Mouse (Mus musculus): ENCODE data around the gene Gm20388. TPM values are rescaled to one million over a fixed set of nuclear protein-coding genes. Genes with fewer than 3 reads are reported as not detected.

The Gm20388 gene
- polyA plus RNA-seq, 1 experiment from 2014 or later = 1.7 TPM

DNA sequence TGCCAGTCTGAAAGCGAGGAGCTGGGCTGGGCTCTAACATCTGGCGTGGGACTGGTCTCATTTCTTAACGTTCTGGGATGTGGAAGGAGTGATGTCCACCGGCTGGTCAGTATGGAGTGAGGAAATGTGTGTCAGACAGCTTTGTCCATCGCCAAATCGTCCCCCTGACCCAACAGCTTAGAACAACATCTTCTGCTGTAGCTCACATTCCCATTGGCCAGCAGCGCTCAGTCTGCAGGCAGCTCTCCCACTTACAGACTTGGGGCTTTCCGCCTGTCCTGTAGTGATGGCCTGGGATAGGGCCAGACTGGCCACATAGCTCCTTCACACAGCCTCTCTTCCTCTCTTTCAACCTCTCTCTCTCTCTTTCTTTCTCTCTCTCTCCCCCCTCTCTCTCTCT, 1568.5 kb downstream of the Gm20388 start:
- H3K27me3 ChIP-seq (ENCODE audit: insufficient read depth, poor library complexity, severe bottlenecking) = peaks cover 37% of the 10 kb centered on the region
- H3K4me3 ChIP-seq = no peak overlapping the region
- WGBS = 77% methylated on average over 8 of the region's 8 CpGs
- peaks cover 57% of the 10 kb centered on the region for H3K4me1 ChIP-seq (replicated peaks)
- peak overlapping the region; percentile 4; the same call in 1 of the 2 replicates for H3K27ac ChIP-seq
- no peak for DNase-seq (ENCODE audit: low spot score)
- no peaks in the 10 kb centered on the region for H3K36me3 ChIP-seq
- no peaks in the 10 kb centered on the region for H3K9me3 ChIP-seq

DNA sequence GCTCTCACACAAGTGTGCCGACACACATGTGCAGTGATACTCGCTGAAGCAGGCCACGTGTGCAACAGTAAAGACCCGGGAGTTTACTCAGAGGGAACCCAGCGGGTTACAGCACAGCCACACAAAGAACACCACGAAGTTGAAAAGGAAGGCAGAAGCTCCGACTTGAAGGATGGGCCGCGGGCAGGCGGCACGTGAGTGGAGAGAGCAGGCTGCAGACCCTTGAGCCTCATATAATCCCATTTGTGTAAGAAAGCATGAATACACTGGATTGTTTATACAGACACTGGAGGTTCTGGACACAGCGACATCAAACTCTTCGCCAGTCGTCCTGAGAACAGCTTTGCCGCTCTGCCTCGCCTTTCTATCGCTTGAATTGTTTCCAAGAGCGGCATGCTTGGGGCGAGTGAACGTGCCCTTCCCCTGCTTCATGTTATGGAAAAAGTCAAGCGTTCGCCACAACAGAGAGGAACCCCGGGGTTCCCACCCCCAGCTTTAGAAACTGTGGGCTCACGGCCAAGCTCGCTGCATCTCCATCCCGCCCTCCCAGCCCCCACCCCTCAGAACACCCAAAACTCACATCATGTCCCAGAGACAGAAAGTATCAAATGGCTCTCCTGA, 1569.9 kb downstream of the Gm20388 start:
- Histone ChIP-seq H3K9me3 (no peaks in the 10 kb centered on the region), H3K4me3 (no peak overlapping the region), H3K4me1 (replicated peaks) (peaks cover 51% of the 10 kb centered on the region), H3K27me3 (ENCODE audit: insufficient read depth, poor library complexity, severe bottlenecking) (peaks cover 26% of the 10 kb centered on the region; the same call in 1 of the 2 replicates), H3K27ac (peak overlapping the region; percentile 4; the same call in 1 of the 2 replicates), H3K36me3 (no peaks in the 10 kb centered on the region)
- DNase-seq (ENCODE audit: low spot score) = no peak
- WGBS = 61% methylated on average over 26 of the region's 26 CpGs

- H3K4me3 ChIP-seq = no peak overlapping the region
- 78% methylated on average over 23 of the region's 23 CpGs for WGBS
- no peaks in the 10 kb centered on the region for H3K36me3 ChIP-seq
- DNase-seq (ENCODE audit: low spot score) = no peak
- no peaks in the 10 kb centered on the region for H3K9me3 ChIP-seq
- peaks cover 8% of the 10 kb centered on the region; the same call in 1 of the 2 replicates for H3K27me3 ChIP-seq (ENCODE audit: insufficient read depth, poor library complexity, severe bottlenecking)
- no peak overlapping the region; the same call in 1 of the 2 replicates for H3K27ac ChIP-seq
- H3K4me1 ChIP-seq (replicated peaks) = peaks cover 40% of the 10 kb centered on the region
Measured at GRCm38 (mm10) chr8:121484072-121484782, 1573.6 kb downstream of the Gm20388 start.

GRCm38 (mm10) chr8:121491633-121492032, 1581.0 kb downstream of the Gm20388 start:
- Histone ChIP-seq H3K4me3 (no peak overlapping the region), H3K36me3 (no peaks in the 10 kb centered on the region), H3K9me3 (no peaks in the 10 kb centered on the region), H3K27ac (no peak overlapping the region), H3K4me1 (replicated peaks) (peaks cover 14% of the 10 kb centered on the region), H3K27me3 (ENCODE audit: insufficient read depth, poor library complexity, severe bottlenecking) (no peaks in the 10 kb centered on the region)
- WGBS = 63% methylated on average over 9 of the region's 9 CpGs
- DNase-seq (ENCODE audit: low spot score) = no peak

DNA sequence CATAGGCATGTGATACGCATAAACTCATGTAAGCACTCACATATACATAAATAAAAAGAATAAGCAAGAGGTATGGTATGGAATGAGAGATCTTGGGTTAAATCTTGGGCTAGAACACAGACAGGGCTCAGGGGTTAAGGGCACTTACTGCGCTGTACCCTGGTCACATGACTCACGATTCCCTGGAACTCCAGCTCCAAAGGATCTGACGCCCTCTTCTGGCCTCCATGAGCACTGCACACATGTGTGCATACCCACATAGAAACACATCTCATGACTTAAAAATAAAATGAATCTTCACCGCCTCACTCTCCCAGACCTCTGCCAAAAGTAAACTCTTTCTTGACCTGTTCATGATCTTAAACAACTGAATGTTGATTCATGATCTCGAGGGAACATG, 1587.0 kb downstream of the Gm20388 start:
- no peaks in the 10 kb centered on the region for H3K36me3 ChIP-seq
- 85% methylated on average over 6 of the region's 6 CpGs for WGBS
- H3K4me3 ChIP-seq = no peak overlapping the region
- H3K4me1 ChIP-seq (replicated peaks) = peaks cover 6% of the 10 kb centered on the region
- no peak for DNase-seq (ENCODE audit: low spot score)
- H3K9me3 ChIP-seq = 0 out of 2 replicates have a peak, but pooled peaks cover 4% of the 10 kb centered on the region
- 0 out of 2 replicates have a peak, but pooled peaks cover 11% of the 10 kb centered on the region for H3K27me3 ChIP-seq (ENCODE audit: insufficient read depth, poor library complexity, severe bottlenecking)
- no peak overlapping the region for H3K27ac ChIP-seq

GRCm38 (mm10) chr8:121511751-121512150, 1601.1 kb downstream of the Gm20388 start:
- no peak overlapping the region for H3K4me3 ChIP-seq
- WGBS = 57% methylated on average over 9 of the region's 9 CpGs
- H3K27ac ChIP-seq = 0 out of 2 replicates have a peak overlapping the region, but pooled peaks have one; percentile 4
- 0 out of 2 replicates have a peak, but pooled peaks cover 9% of the 10 kb centered on the region for H3K4me1 ChIP-seq (replicated peaks)
- H3K36me3 ChIP-seq = no peaks in the 10 kb centered on the region
- DNase-seq (ENCODE audit: low spot score) = no peak
- H3K27me3 ChIP-seq (ENCODE audit: insufficient read depth, poor library complexity, severe bottlenecking) = peaks cover 46% of the 10 kb centered on the region
- no peaks in the 10 kb centered on the region for H3K9me3 ChIP-seq

DNA sequence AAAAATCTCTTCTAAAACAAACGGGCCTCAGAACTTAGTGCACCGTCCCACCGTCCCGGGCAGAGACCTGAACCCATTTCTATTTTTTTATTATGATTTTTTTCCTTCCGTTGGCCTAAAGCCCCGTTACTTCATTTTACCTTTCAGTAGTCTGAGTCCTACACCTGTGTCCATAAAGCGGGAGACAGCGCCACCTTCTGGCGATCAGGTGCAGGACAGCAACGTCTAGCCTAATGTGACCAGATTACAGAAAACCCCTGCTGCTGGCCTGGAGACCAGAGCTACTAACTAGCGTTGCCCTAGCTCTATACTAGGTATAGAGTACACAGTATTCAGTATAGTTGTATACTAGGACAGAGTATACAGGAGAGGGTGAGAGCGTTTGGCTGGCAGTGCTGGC, 1602.8 kb downstream of the Gm20388 start:
- H3K9me3 ChIP-seq = no peaks in the 10 kb centered on the region
- H3K4me3 ChIP-seq = no peak overlapping the region
- H3K4me1 ChIP-seq (replicated peaks) = 0 out of 2 replicates have a peak, but pooled peaks cover 9% of the 10 kb centered on the region
- peaks cover 40% of the 10 kb centered on the region for H3K27me3 ChIP-seq (ENCODE audit: insufficient read depth, poor library complexity, severe bottlenecking)
- DNase-seq (ENCODE audit: low spot score) = peak; percentile 84
- H3K36me3 ChIP-seq = no peaks in the 10 kb centered on the region
- WGBS = 8% methylated on average over 12 of the region's 12 CpGs
- no peak overlapping the region for H3K27ac ChIP-seq

DNA sequence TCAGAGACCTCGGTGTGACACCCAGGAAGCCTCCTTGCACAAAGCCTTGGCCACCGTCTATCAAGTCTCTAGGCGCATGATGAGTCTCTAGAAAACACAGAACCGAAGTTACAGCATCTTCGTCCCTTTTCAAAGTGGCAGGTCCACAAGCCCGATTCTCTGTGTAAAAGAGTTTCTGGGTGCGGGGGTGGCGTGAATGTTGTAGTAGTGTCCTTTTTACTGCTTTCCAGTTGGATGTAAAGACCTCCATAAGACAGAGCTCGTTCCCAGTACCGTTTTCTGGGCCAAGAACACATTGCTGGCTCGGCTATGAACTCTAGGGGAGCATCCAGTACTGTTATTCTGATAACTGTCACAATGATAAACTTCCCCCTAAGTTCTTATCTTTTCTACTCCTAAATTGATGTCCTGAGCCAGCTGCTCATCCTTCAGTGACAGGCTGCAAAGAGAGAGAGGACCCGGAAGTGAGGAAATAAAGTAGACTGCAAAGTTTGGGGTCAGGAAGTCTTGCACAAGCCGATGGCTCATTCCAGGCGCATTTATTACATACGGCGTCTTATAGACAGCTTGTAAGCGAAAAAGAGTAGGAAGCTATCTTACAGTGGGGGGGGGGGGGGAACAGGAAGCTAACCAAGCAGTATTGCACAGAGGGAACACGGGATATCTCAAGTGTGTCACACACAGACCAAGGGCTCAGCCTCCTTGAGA, 1614.6 kb downstream of the Gm20388 start:
- no peaks in the 10 kb centered on the region for H3K36me3 ChIP-seq
- no peak overlapping the region for H3K27ac ChIP-seq
- H3K4me3 ChIP-seq = no peak overlapping the region
- no peaks in the 10 kb centered on the region for H3K9me3 ChIP-seq
- WGBS = 87% methylated on average over 18 of the region's 18 CpGs
- 0 out of 2 replicates have a peak, but pooled peaks cover 5% of the 10 kb centered on the region for H3K27me3 ChIP-seq (ENCODE audit: insufficient read depth, poor library complexity, severe bottlenecking)
- H3K4me1 ChIP-seq (replicated peaks) = peaks cover 16% of the 10 kb centered on the region
- no peak for DNase-seq (ENCODE audit: low spot score)

DNA sequence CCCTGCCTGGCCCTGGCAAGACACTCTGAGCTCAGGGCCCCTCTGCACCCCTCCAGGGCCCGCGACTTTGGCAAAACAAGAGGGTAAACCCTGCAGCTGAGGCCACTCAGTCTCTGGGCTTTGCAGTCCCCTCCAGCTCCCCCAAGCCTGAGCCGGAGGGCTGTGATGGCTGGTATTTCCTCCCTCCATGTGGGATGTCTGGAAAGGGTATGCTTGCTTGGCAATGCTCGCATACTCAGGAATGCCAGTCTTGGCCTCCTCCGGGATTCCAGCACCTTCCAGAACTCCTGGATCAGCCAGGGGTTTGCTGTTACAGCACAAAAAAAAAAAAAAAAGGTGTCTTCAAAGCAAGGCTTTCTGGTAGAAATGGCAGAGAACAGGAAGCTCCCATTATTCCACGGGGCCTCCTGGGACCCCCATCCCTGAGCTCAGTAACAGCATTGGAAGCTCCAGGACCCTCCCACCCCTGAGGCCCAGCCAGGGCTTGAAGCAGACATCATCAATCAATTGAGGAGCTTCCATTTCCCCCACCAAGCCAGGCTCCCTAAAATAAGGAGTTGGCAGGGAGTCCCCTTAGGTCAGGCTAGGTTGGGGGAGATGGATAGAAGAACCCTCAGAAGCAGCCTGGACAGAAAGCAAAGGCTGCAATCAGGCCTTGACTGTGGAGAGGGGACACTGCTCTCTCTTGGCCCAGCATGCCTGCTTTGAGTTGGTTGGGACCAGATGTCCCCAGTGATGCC, 1616.3 kb downstream of the Gm20388 start:
- H3K9me3 ChIP-seq = no peaks in the 10 kb centered on the region
- H3K27me3 ChIP-seq (ENCODE audit: insufficient read depth, poor library complexity, severe bottlenecking) = 0 out of 2 replicates have a peak, but pooled peaks cover 5% of the 10 kb centered on the region
- no peak for DNase-seq (ENCODE audit: low spot score)
- H3K36me3 ChIP-seq = no peaks in the 10 kb centered on the region
- WGBS = 72% methylated on average over 6 of the region's 6 CpGs
- no peak overlapping the region for H3K4me3 ChIP-seq
- peaks cover 11% of the 10 kb centered on the region for H3K4me1 ChIP-seq (replicated peaks)
- no peak overlapping the region for H3K27ac ChIP-seq

DNA sequence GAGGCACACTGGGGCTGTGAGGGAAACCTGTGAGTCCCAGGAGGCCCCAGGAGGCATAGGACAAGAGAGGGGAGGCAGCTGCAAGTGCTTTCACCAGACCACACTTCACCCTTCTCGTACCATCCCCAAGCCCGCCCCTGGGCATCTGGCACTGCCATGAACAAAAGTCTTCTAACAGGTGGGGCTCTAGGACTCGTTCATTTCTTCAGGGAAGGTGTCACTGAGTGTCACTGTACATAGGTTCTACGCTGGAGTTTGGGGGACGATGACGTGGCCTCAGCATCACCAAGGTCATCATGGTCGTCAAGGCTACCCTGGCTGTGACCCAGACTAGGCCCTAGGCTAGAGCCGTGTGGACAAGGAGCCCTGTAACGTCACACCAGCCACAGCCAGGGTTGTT, 1617.1 kb downstream of the Gm20388 start:
- H3K4me3 ChIP-seq = no peak overlapping the region
- DNase-seq (ENCODE audit: low spot score) = no peak
- H3K27ac ChIP-seq = no peak overlapping the region
- peaks cover 7% of the 10 kb centered on the region for H3K4me1 ChIP-seq (replicated peaks)
- no peaks in the 10 kb centered on the region for H3K36me3 ChIP-seq
- H3K9me3 ChIP-seq = no peaks in the 10 kb centered on the region
- H3K27me3 ChIP-seq (ENCODE audit: insufficient read depth, poor library complexity, severe bottlenecking) = 0 out of 2 replicates have a peak, but pooled peaks cover 5% of the 10 kb centered on the region
- WGBS = 86% methylated on average over 9 of the region's 9 CpGs

- no peaks in the 10 kb centered on the region for H3K9me3 ChIP-seq
- H3K27ac ChIP-seq = no peak overlapping the region
- H3K4me1 ChIP-seq (replicated peaks) = peaks cover 7% of the 10 kb centered on the region
- DNase-seq (ENCODE audit: low spot score) = no peak
- H3K4me3 ChIP-seq = no peak overlapping the region
- no peaks in the 10 kb centered on the region for H3K36me3 ChIP-seq
- H3K27me3 ChIP-seq (ENCODE audit: insufficient read depth, poor library complexity, severe bottlenecking) = 0 out of 2 replicates have a peak, but pooled peaks cover 5% of the 10 kb centered on the region
- 91% methylated on average over 15 of the region's 15 CpGs for WGBS
Measured at GRCm38 (mm10) chr8:121528790-121529189, 1618.1 kb downstream of the Gm20388 start.

- H3K27ac ChIP-seq = no peak overlapping the region
- 84% methylated on average over 10 of the region's 10 CpGs for WGBS
Measured at GRCm38 (mm10) chr8:121530639-121531038, 1620.0 kb downstream of the Gm20388 start.

More at GRCm38 (mm10) chr8:121530639-121531038, 1620.0 kb downstream of the Gm20388 start:
- peaks cover 7% of the 10 kb centered on the region for H3K4me1 ChIP-seq (replicated peaks)
- no peaks in the 10 kb centered on the region for H3K9me3 ChIP-seq
- no peak for DNase-seq (ENCODE audit: low spot score)
- no peak overlapping the region for H3K4me3 ChIP-seq
- H3K27me3 ChIP-seq (ENCODE audit: insufficient read depth, poor library complexity, severe bottlenecking) = peaks cover 4% of the 10 kb centered on the region; the same call in 1 of the 2 replicates
- no peaks in the 10 kb centered on the region for H3K36me3 ChIP-seq

All from hindbrain, embryonic 10.5 days (tissue).